Mouse (Mus musculus) testis, postnatal 10 days (tissue): ENCODE measurements at regions not wholly inside any gene's neighbourhood (a gene's known extent, or its start where the extent isn't known, plus 50 kb on each side); places are given as distances from the start of the nearest gene placed in this dataset.

Experiments used
- DNase-seq: peaks from one replicate; pipeline ENCODE4 v3.0.0; 2021; ENCODE audit warnings: low spot score

GRCm38 (mm10) chr13:83997599-83998369, 224.3 kb upstream of the Tmem161b start:
- no peak for DNase-seq

- DNase-seq = no peak
Measured at GRCm38 (mm10) chr13:84021771-84022170, 200.3 kb upstream of the Tmem161b start.

DNA sequence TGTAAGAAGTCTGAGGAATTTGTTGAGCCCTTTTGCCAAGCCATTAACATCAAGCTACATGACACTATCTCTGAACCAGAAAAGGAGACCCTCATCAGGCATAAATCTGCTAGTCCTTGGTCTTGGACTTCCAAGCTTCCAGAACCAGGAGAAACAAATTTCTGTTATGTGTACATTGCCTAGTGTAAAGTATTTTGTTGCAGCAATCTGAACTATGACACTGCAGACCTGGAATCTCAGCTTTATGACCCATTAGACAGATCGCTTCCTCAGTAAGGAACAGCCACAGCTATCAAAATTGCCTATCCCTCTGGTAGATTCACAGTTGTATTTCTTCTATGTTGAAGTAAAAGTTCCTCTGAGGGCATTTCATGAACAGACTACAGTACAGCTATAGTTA, 199.1 kb upstream of the Tmem161b start:
- no peak for DNase-seq

DNA sequence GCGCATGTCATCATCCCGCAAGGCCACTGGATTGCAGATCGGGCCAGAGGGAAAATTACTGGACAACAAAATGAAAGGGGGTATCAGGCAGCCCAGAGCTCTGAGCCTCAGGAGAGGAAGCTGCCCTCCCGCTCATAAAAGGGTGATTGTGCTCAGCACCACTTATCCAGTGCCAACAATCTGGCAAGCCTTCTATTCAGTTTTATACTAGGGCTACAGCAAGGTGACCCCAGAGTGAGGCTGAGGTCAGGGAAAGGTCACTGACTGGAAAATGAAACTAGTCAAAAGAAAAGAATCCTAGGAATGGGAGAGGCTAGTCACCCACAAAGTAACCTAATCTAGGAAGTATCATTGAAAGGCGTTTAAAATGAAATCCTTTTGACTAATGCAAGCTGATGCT, 198.5 kb upstream of the Tmem161b start:
- no peak for DNase-seq

GRCm38 (mm10) chr13:84025348-84025747, 196.7 kb upstream of the Tmem161b start:
- no peak for DNase-seq

GRCm38 (mm10) chr13:84047736-84048135, 174.4 kb upstream of the Tmem161b start:
- DNase-seq = no peak

DNA sequence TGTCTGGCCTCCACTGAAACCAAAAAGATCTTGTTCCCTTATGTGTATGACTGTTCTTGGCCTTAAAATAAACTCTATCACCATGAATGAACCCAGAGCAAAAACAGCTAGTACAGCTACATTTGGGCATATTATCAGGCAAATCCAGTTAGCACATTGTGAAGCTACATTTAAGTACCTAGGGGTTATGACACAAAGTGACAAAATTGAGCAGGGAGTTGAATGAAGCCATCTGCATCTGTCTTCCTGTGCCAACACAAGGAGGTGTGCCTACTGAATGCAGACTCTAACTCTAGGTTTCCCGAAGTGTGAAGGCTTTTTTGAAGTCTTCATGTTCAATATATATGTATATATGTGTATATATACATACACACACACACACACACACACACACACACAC, 169.9 kb upstream of the Tmem161b start:
- DNase-seq = no peak

DNA sequence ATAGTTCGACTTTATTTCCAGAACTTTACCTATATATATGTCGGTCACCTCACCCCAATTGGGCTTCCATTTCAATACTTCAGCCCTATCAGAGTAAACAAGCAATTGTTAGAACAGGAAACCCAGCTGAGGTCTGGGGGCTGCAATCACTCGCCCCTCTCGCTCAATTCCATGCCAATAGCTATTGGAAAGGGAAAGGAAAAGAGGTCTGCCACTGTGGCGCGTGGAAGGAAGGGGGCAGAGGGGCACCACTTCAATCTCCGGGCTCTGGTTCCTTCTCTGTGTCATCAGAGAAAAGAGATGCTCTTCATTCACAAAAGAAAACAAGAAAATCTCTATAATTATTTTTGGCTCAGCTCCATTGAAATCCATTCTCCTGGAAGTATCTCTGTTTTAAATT, 167.1 kb upstream of the Tmem161b start:
- no peak for DNase-seq

- DNase-seq = no peak
Measured at GRCm38 (mm10) chr13:84055576-84055975, 166.5 kb upstream of the Tmem161b start.

DNA sequence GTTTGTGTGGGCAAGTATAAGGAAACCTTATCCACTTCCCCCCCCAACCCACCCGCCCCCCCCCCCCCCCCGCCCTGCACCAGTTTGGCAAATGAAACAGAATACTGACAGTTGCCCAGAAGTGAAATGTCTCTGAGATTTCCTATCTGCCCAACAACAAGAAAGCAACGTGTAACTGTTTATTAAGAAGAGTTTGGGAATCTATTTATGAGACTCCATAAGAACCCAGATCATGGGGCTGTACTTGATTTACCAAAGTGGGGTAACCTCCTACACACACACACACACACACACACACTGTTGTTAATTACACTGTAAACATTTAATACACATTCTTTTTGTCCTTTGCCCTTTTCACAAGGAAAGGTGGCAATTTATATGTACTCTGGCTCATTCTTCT, 165.6 kb upstream of the Tmem161b start:
- DNase-seq = no peak

- DNase-seq = no peak
Measured at GRCm38 (mm10) chr13:84056998-84057397, 165.1 kb upstream of the Tmem161b start.

DNA sequence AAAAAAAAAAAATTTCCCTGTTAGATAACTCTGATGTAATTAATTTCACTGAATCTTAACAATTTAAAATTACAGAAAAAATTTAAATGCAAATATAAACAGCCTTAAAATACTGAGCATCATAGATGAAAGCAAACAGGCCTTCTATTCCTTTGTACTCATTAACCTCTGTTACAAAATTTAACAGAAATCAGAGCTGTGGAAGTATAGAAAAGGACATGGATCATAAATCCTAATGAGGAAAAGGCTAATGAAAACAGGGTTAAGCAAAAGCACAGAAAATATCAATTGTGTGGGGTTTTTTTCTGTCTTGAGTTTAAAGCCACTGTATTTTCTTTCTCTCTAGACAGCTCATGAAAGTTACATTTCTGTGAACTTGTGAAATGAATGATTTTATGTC, 164.6 kb upstream of the Tmem161b start:
- DNase-seq = no peak

- DNase-seq = no peak
Measured at GRCm38 (mm10) chr13:84058251-84058650, 163.8 kb upstream of the Tmem161b start.

GRCm38 (mm10) chr13:84059031-84059651, 163.0 kb upstream of the Tmem161b start:
- DNase-seq = no peak

GRCm38 (mm10) chr13:84059661-84060452, 162.2 kb upstream of the Tmem161b start:
- DNase-seq = no peak

DNA sequence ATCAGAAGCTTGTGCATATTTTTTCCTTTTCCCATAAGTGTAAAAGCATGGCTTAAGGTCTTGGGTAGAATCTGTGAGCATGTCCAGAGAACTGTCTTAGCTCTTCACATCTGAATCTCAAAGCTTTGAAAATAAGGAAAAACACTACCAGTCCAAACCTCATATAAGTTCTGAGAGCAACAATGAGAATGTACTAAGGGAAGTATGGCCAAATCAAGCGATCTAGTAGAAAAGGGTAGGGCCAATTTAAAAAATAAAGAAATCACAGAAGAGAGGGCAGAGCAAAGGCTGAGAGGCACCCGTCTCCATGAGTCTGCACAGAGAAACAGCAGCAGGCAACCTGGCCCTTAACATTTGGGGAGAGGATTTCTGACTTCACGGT, 161.7 kb upstream of the Tmem161b start:
- no peak for DNase-seq

- DNase-seq = no peak
Measured at GRCm38 (mm10) chr13:84060906-84061305, 161.2 kb upstream of the Tmem161b start.

GRCm38 (mm10) chr13:84061820-84062480, 160.1 kb upstream of the Tmem161b start:
- no peak for DNase-seq

- no peak for DNase-seq
Measured at GRCm38 (mm10) chr13:84062616-84063015, 159.5 kb upstream of the Tmem161b start.

- DNase-seq = no peak
Measured at GRCm38 (mm10) chr13:84063406-84063805, 158.7 kb upstream of the Tmem161b start.

DNA sequence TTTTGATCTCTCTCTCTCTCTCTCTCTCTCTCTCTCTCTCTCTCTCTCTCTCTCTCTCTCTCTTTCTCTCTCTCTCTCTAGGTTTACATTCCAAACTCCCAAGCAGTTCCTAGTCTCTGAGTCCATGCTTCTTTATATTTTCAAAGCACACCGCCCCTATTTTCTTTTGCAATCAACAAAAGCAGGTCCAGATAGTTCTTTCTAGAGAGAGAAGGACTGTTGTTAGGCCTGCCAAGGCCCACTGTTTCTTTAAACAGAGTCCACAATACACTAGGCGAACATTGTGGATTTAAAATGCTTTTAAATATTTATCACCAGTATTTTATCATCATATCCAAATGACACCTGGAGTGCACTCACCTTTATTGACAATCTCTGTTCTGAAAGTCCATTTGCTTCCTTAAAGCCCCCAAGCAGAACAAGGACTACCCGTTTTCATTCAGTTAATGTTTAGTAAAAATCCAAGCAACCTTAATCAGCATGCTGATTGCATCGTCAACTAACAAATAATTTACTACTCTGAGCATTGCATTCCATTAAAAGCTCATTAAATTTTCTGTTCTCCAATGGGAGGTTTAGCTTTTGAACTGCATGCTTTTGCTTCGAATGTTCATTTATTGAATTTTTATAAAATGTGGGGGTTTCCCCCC, 157.7 kb upstream of the Tmem161b start:
- DNase-seq = no peak
